Mouse (Mus musculus) kidney, postnatal 0 days (tissue): ENCODE results near the gene Tec. TPM values are rescaled to one million over a fixed set of nuclear protein-coding genes. Genes with fewer than 3 reads are reported as not detected.

ENCODE experiments used
- ATAC-seq: fragments of 200-750 bp; cut with Nextera tagmentation; replicated peaks from 2 replicates; pipeline ENCODE4 v1.8.0; 2017; ENCODE audit warnings: low read depth, moderate number of reproducible peaks, moderate TSS enrichment, moderate library complexity; ENCODE audit not compliant: low FRiP score
- DNase-seq: peaks from one replicate; pipeline ENCODE4 v3.0.0-alpha.2; 2016; ENCODE audit warnings: low spot score
- H3K27ac ChIP-seq: fragments of 300-500 bp; sonication (generic); 2 replicates; pipeline ENCODE4 v1.5.1; 2014; ENCODE audit warnings: mild to moderate bottlenecking
- H3K27me3 ChIP-seq: fragments of 300-500 bp; sonication (generic); 2 replicates; pipeline ENCODE4 v1.6.1; 2014; ENCODE audit warnings: low read length, mixed read lengths; ENCODE audit not compliant: insufficient read depth
- H3K36me3 ChIP-seq: fragments of 300-500 bp; sonication (generic); 2 replicates; pipeline ENCODE4 v1.6.1; 2014; ENCODE audit warnings: low read length, mixed read lengths; ENCODE audit not compliant: insufficient read depth
- H3K4me1 ChIP-seq: fragments of 300-500 bp; sonication (generic); replicated peaks from 2 replicates; pipeline ENCODE4 v1.6.1; 2014; ENCODE audit warnings: antibody characterized with exemption, low read length, mixed read lengths; ENCODE audit not compliant: insufficient read depth
- H3K4me2 ChIP-seq: fragments of 300-500 bp; sonication (generic); 2 replicates; pipeline ENCODE4 v1.6.1; 2014; ENCODE audit warnings: mild to moderate bottlenecking, low read length, moderate library complexity, mixed read lengths
- H3K4me3 ChIP-seq: fragments of 300-500 bp; sonication (generic); replicated peaks from 2 replicates; pipeline ENCODE4 v1.5.1; 2014; ENCODE audit warnings: low read depth, low read length
- H3K9ac ChIP-seq: fragments of 300-500 bp; sonication (generic); 2 replicates; pipeline ENCODE4 v1.6.1; 2014; ENCODE audit warnings: low read depth, low read length
- H3K9me3 ChIP-seq: fragments of 300-500 bp; sonication (generic); replicated peaks from 2 replicates; pipeline ENCODE4 v1.6.1; 2016; ENCODE audit warnings: low read length, inconsistent platforms, mixed read lengths
- CTCF ChIP-seq: IDR thresholded peaks from 2 replicates; pipeline ENCODE4 v1.5.1; 2016; ENCODE audit warnings: antibody characterized with exemption, low read depth, mild to moderate bottlenecking, moderate library complexity
- WGBS: fragments of 180-500 bp; shearing (Covaris S2); extraction: QIAGEN DNeasy Blood & Tissue Kit; methylation state at CpG from one replicate; pipeline ENCODE4 v1.1.7; 2014; 5-methylcytosine and 5-hydroxymethylcytosine counted together
- polyA plus RNA-seq: library from polyadenylated mRNA; unstranded; fragments of >200 nt; fragmentation: Nextera tagmentation; extraction: Ambion mirVana; gene quantifications from 2 replicates; pipeline ENCODE4 v1.2.1, GENCODE M21; 2015

Gene Tec
- polyA plus RNA-seq, 1 experiment from 2014 or later, result 8.4 TPM

GRCm38 (mm10) chr5:72802851-72803250, 65.4 kb downstream of the Tec start:
- Histone ChIP-seq H3K4me1 (no peaks in the 10 kb centered on the region; the same call in 1 of the 2 replicates), H3K36me3 (no peaks in the 10 kb centered on the region), H3K4me3 (no peak overlapping the region), H3K9me3 (no peaks in the 10 kb centered on the region), H3K27ac (no peak overlapping the region), H3K9ac (no peak overlapping the region), H3K27me3 (no peaks in the 10 kb centered on the region), H3K4me2 (no peak overlapping the region)
- ATAC-seq (no peak; the same call in 1 of the 2 replicates), DNase-seq (no peak)
- no peak for TF ChIP-seq CTCF
- WGBS, result 40% methylated on average over 5 of the region's 5 CpGs

GRCm38 (mm10) chr5:72798563-72798962, 69.7 kb downstream of the Tec start:
- H3K27ac ChIP-seq, result no peak overlapping the region
- no peaks in the 10 kb centered on the region for H3K9me3 ChIP-seq
- H3K27me3 ChIP-seq, result no peaks in the 10 kb centered on the region
- DNase-seq (no peak), ATAC-seq (no peak)
- no peak for TF ChIP-seq CTCF
- H3K4me3 ChIP-seq, result no peak overlapping the region
- H3K36me3 ChIP-seq, result no peaks in the 10 kb centered on the region
- no peaks in the 10 kb centered on the region for H3K4me1 ChIP-seq
- no peak overlapping the region for H3K9ac ChIP-seq
- H3K4me2 ChIP-seq, result no peak overlapping the region
- 77% methylated on average over 4 of the region's 4 CpGs for WGBS

GRCm38 (mm10) chr5:72796186-72796613, 72.1 kb downstream of the Tec start:
- no peaks in the 10 kb centered on the region; the same call in 1 of the 2 replicates for H3K4me1 ChIP-seq
- H3K4me2 ChIP-seq, result peak overlapping the region; percentile 43
- WGBS, result 42% methylated on average over 14 of the region's 14 CpGs
- TF ChIP-seq CTCF, result no peak
- no peaks in the 10 kb centered on the region for H3K9me3 ChIP-seq
- 0 out of 2 replicates have a peak, but pooled peaks have one; percentile 23 for ATAC-seq
- H3K4me3 ChIP-seq, result no peak overlapping the region; the same call in 1 of the 2 replicates
- H3K27me3 ChIP-seq, result no peaks in the 10 kb centered on the region
- H3K27ac ChIP-seq, result peak overlapping the region; percentile 38
- H3K36me3 ChIP-seq, result no peaks in the 10 kb centered on the region
- peak; percentile 69 for DNase-seq
- no peak overlapping the region for H3K9ac ChIP-seq

- H3K4me1 ChIP-seq, result no peaks in the 10 kb centered on the region; the same call in 1 of the 2 replicates
- H3K4me2 ChIP-seq, result no peak overlapping the region
- TF ChIP-seq CTCF, result no peak
- H3K36me3 ChIP-seq, result no peaks in the 10 kb centered on the region
- no peak overlapping the region for H3K27ac ChIP-seq
- H3K9me3 ChIP-seq, result no peaks in the 10 kb centered on the region
- no peak overlapping the region for H3K9ac ChIP-seq
- 60% methylated on average over 3 of the region's 3 CpGs for WGBS
- no peaks in the 10 kb centered on the region for H3K27me3 ChIP-seq
- no peak overlapping the region for H3K4me3 ChIP-seq
- DNase-seq (no peak), ATAC-seq (no peak)
Measured at GRCm38 (mm10) chr5:72793309-72793850, 74.9 kb downstream of the Tec start.

GRCm38 (mm10) chr5:72791789-72792188, 76.5 kb downstream of the Tec start:
- no peaks in the 10 kb centered on the region for H3K27me3 ChIP-seq
- DNase-seq (peak; percentile 67), ATAC-seq (peak; percentile 93)
- WGBS, result 7% methylated on average over 6 of the region's 6 CpGs
- H3K4me1 ChIP-seq, result no peaks in the 10 kb centered on the region; the same call in 1 of the 2 replicates
- H3K36me3 ChIP-seq, result no peaks in the 10 kb centered on the region
- H3K27ac ChIP-seq, result peak overlapping the region; percentile 47; the same call in 1 of the 2 replicates
- TF ChIP-seq CTCF, result no peak
- H3K9me3 ChIP-seq, result no peaks in the 10 kb centered on the region
- no peak overlapping the region for H3K4me2 ChIP-seq
- no peak overlapping the region for H3K4me3 ChIP-seq
- H3K9ac ChIP-seq, result no peak overlapping the region

- ATAC-seq, result no peak
Measured at GRCm38 (mm10) chr5:72791386-72791785, 76.9 kb downstream of the Tec start.

More at GRCm38 (mm10) chr5:72791386-72791785, 76.9 kb downstream of the Tec start:
- no peak for DNase-seq
- Histone ChIP-seq H3K4me3 (no peak overlapping the region), H3K4me1 (no peaks in the 10 kb centered on the region; the same call in 1 of the 2 replicates), H3K36me3 (no peaks in the 10 kb centered on the region), H3K4me2 (no peak overlapping the region), H3K9me3 (no peaks in the 10 kb centered on the region), H3K27ac (peak overlapping the region; percentile 47; the same call in 1 of the 2 replicates), H3K9ac (no peak overlapping the region), H3K27me3 (no peaks in the 10 kb centered on the region)
- no peak for TF ChIP-seq CTCF
- 26% methylated on average over 4 of the region's 4 CpGs for WGBS
